Mouse (Mus musculus): ENCODE measurements around the gene Katnbl1. TPM values are rescaled to one million over a fixed set of nuclear protein-coding genes. Genes with fewer than 3 reads are reported as not detected.
"Not testable (repeated sequence)": the region's sequence is repeated elsewhere in the genome, so short reads cannot be mapped to it uniquely, and the experiment has no call there.

Gene Katnbl1
- polyA plus RNA-seq, 1 experiment from 2014 or later, result 42.2 TPM

GRCm38 (mm10) chr2:112428534-112428933, 49.5 kb downstream of the Katnbl1 start:
- 95% methylated on average over 3 of the region's 3 CpGs for WGBS
- H3K27me3 ChIP-seq (ENCODE audit: low read depth, poor library complexity, severe bottlenecking); H3K4me3 ChIP-seq; H3K4me1 ChIP-seq; DNase-seq (ENCODE audit: low spot score); H3K27ac ChIP-seq (replicated peaks); H3K36me3 ChIP-seq; H3K9me3 ChIP-seq (replicated peaks): not testable (repeated sequence)

DNA sequence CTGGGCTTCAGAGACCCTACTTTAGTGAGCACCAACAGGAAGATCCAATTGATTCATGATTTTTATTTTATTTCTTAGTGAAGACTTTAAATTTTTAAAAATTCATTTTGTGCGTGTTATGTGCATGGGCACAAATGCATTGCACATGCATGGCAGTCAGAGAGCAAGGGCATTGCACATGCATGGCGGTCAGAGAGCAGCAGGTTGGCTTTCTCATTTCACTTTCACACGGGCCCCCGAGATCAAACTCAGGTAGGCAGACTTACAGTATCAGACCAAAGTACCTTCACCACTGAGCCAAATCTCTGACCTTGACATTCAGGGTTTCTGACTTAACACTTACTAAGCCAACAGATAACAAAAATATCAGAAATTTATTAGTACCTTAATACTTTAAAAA, 50.7 kb downstream of the Katnbl1 start:
- 93% methylated on average over 4 of the region's 4 CpGs for WGBS
- H3K9me3 ChIP-seq (replicated peaks), result no peaks in the 10 kb centered on the region
- no peak for DNase-seq (ENCODE audit: low spot score)
- no peaks in the 10 kb centered on the region for H3K27me3 ChIP-seq (ENCODE audit: low read depth, poor library complexity, severe bottlenecking)
- no peaks in the 10 kb centered on the region for H3K36me3 ChIP-seq
- H3K4me3 ChIP-seq, result no peak overlapping the region
- H3K27ac ChIP-seq (replicated peaks), result no peak overlapping the region
- no peaks in the 10 kb centered on the region for H3K4me1 ChIP-seq

DNA sequence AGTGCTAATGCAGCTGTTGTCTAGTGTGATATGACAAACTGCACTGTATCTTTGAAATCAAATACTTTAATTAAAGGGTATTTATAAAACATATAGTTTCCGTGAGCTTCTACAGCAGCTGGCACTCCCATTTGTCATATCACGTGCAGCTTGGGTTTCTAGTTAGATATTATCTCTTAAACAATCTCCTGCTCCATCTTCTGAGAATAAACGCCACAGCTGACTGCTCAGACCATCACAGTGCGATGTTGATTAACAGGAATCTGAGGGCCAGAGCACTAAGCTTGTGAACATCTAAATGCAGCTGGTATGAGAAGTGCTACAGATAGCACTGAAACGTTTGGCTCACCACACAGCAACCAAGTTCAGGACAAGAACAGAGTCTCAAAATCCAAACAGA, 51.4 kb downstream of the Katnbl1 start:
- H3K27ac ChIP-seq (replicated peaks), result no peak overlapping the region
- WGBS, result 81% methylated on average over 5 of the region's 5 CpGs
- H3K4me1 ChIP-seq, result no peaks in the 10 kb centered on the region
- DNase-seq (ENCODE audit: low spot score), result no peak
- H3K36me3 ChIP-seq, result no peaks in the 10 kb centered on the region
- H3K27me3 ChIP-seq (ENCODE audit: low read depth, poor library complexity, severe bottlenecking), result no peaks in the 10 kb centered on the region
- H3K9me3 ChIP-seq (replicated peaks), result no peaks in the 10 kb centered on the region
- no peak overlapping the region for H3K4me3 ChIP-seq

GRCm38 (mm10) chr2:112432523-112432922, 53.5 kb downstream of the Katnbl1 start:
- WGBS, result 90% methylated on average over 2 of the region's 2 CpGs
- Histone ChIP-seq H3K9me3 (replicated peaks) (no peaks in the 10 kb centered on the region), H3K4me3 (no peak overlapping the region), H3K4me1 (no peaks in the 10 kb centered on the region), H3K27ac (replicated peaks) (no peak overlapping the region), H3K36me3 (no peaks in the 10 kb centered on the region), H3K27me3 (ENCODE audit: low read depth, poor library complexity, severe bottlenecking) (no peaks in the 10 kb centered on the region)
- DNase-seq (ENCODE audit: low spot score), result no peak

- no peaks in the 10 kb centered on the region for H3K36me3 ChIP-seq
- WGBS, result 70% methylated on average over 2 of the region's 2 CpGs
Measured at GRCm38 (mm10) chr2:112433359-112433758, 54.3 kb downstream of the Katnbl1 start.

DNA sequence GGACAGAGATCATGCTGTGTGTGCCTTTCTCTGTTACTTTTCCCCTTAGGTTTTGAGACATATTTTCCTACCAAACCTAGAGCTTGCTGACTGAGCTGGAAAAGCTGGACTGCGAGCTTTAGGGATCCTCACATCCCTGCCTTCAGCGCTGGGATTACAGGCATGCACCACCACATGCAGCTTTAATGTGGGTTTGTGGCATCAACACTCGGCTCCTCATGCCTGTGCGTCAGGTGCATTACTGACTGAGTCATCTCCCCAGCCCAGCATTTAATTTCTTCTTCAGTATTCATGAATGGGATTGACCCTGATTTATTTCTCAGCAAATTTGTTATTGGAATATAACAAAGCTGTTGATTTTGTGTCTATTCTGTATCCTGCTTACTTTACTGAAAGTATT, 57.3 kb downstream of the Katnbl1 start:
- H3K4me1 ChIP-seq, result no peaks in the 10 kb centered on the region
- H3K4me3 ChIP-seq, result no peak overlapping the region
- no peaks in the 10 kb centered on the region for H3K36me3 ChIP-seq
- no peaks in the 10 kb centered on the region for H3K9me3 ChIP-seq (replicated peaks)
- no peak for DNase-seq (ENCODE audit: low spot score)
- 79% methylated on average over 4 of the region's 4 CpGs for WGBS
- H3K27ac ChIP-seq (replicated peaks), result no peak overlapping the region
- H3K27me3 ChIP-seq (ENCODE audit: low read depth, poor library complexity, severe bottlenecking), result no peaks in the 10 kb centered on the region

More at GRCm38 (mm10) chr2:112433359-112433758, 54.3 kb downstream of the Katnbl1 start:
- Histone ChIP-seq H3K4me3 (no peak overlapping the region), H3K9me3 (replicated peaks) (no peaks in the 10 kb centered on the region), H3K27me3 (ENCODE audit: low read depth, poor library complexity, severe bottlenecking) (no peaks in the 10 kb centered on the region), H3K4me1 (no peaks in the 10 kb centered on the region), H3K27ac (replicated peaks) (no peak overlapping the region)
- DNase-seq (ENCODE audit: low spot score), result no peak

- 88% methylated on average over 2 of the region's 2 CpGs for WGBS
- no peak for DNase-seq (ENCODE audit: low spot score)
- H3K27me3 ChIP-seq (ENCODE audit: low read depth, poor library complexity, severe bottlenecking), result no peaks in the 10 kb centered on the region
- H3K36me3 ChIP-seq, result no peaks in the 10 kb centered on the region
- no peaks in the 10 kb centered on the region for H3K4me1 ChIP-seq
- H3K4me3 ChIP-seq, result no peak overlapping the region
- H3K27ac ChIP-seq (replicated peaks), result no peak overlapping the region
- no peaks in the 10 kb centered on the region for H3K9me3 ChIP-seq (replicated peaks)
Measured at GRCm38 (mm10) chr2:112437589-112437988, 58.6 kb downstream of the Katnbl1 start.

DNA sequence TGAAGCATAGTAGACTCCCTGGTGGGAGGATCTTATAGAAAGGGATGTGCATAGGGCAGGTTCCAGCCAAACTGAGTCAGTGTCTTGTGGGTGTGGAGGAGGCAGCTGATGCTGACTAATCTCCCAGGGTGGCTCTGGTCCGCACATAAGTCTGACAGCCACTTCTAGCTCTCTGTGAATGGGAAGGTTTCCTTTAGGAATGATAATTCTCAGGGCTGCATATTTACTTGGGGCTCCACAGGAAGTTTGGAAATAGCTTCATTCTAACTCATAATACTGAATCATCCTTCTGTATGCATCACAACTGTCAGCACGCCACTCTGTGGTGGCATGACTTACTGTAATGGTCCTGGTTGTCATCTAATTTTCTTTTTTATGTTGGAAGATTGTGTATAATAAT, 64.5 kb downstream of the Katnbl1 start:
- 66% methylated on average over 2 of the region's 2 CpGs for WGBS
- Histone ChIP-seq H3K27me3 (ENCODE audit: low read depth, poor library complexity, severe bottlenecking) (no peaks in the 10 kb centered on the region), H3K36me3 (no peaks in the 10 kb centered on the region), H3K27ac (replicated peaks) (no peak overlapping the region), H3K4me3 (no peak overlapping the region), H3K9me3 (replicated peaks) (no peaks in the 10 kb centered on the region), H3K4me1 (no peaks in the 10 kb centered on the region)
- DNase-seq (ENCODE audit: low spot score), result no peak

DNA sequence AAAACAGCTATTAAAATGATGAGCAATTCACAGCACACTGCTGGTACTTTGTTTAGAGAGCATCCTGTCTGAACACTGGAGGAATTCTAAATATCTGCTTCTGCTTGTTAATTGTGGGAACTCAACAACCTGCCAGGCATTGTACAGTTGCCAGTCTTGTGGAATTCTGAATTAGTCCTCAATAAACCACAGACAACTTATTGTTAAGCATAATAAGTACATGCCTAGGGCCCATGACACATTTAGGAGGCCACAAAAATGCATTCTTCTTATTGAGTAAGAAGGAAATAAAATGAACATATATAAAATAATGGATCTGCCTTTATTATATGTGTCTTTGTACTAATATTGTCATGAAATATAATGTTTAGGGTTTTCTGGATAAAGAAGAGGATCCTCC, 66.5 kb downstream of the Katnbl1 start:
- no peaks in the 10 kb centered on the region for H3K36me3 ChIP-seq
- H3K4me1 ChIP-seq, result no peaks in the 10 kb centered on the region
- DNase-seq (ENCODE audit: low spot score), result no peak
- no peak overlapping the region for H3K27ac ChIP-seq (replicated peaks)
- no peak overlapping the region for H3K4me3 ChIP-seq
- H3K27me3 ChIP-seq (ENCODE audit: low read depth, poor library complexity, severe bottlenecking), result no peaks in the 10 kb centered on the region
- no peaks in the 10 kb centered on the region for H3K9me3 ChIP-seq (replicated peaks)

DNA sequence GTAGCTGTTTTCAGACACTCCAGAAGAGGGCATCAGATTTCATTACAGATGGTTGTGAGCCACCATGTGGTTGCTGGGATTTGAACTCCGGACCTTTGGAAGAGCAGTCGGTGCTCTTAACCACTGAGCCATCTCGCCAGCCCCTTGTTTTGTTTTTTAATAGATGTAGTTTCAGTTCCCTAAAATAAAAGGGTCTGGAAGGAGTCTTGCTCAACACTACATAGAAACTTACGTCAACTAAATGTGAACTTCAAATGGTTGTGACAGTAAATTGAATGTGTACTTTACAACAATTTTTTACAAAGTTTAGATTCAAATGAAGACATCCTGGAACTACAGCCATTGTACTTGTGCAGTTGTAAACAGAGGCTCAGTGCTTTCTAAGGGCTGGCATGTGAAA, 69.0 kb downstream of the Katnbl1 start:
- H3K4me3 ChIP-seq; H3K36me3 ChIP-seq; H3K9me3 ChIP-seq (replicated peaks); H3K27ac ChIP-seq (replicated peaks); H3K27me3 ChIP-seq (ENCODE audit: low read depth, poor library complexity, severe bottlenecking); H3K4me1 ChIP-seq; DNase-seq (ENCODE audit: low spot score): not testable (repeated sequence)
- 80% methylated on average over 4 of the region's 4 CpGs for WGBS

- Histone ChIP-seq H3K27me3 (ENCODE audit: low read depth, poor library complexity, severe bottlenecking) (no peaks in the 10 kb centered on the region), H3K4me1 (no peaks in the 10 kb centered on the region), H3K9me3 (replicated peaks) (no peaks in the 10 kb centered on the region), H3K27ac (replicated peaks) (no peak overlapping the region), H3K4me3 (no peak overlapping the region), H3K36me3 (no peaks in the 10 kb centered on the region)
- DNase-seq (ENCODE audit: low spot score), result no peak
Measured at GRCm38 (mm10) chr2:112448510-112449059, 69.6 kb downstream of the Katnbl1 start.

- no peak overlapping the region for H3K27ac ChIP-seq (replicated peaks)
- H3K27me3 ChIP-seq (ENCODE audit: low read depth, poor library complexity, severe bottlenecking), result no peaks in the 10 kb centered on the region
- H3K9me3 ChIP-seq (replicated peaks), result no peaks in the 10 kb centered on the region
- WGBS, result 34% methylated on average over 4 of the region's 4 CpGs
- H3K4me1 ChIP-seq, result peaks cover 4% of the 10 kb centered on the region; the same call in 1 of the 2 replicates
- H3K36me3 ChIP-seq, result no peaks in the 10 kb centered on the region
- H3K4me3 ChIP-seq, result no peak overlapping the region
- no peak for DNase-seq (ENCODE audit: low spot score)
Measured at GRCm38 (mm10) chr2:112449597-112450296, 70.7 kb downstream of the Katnbl1 start.

DNA sequence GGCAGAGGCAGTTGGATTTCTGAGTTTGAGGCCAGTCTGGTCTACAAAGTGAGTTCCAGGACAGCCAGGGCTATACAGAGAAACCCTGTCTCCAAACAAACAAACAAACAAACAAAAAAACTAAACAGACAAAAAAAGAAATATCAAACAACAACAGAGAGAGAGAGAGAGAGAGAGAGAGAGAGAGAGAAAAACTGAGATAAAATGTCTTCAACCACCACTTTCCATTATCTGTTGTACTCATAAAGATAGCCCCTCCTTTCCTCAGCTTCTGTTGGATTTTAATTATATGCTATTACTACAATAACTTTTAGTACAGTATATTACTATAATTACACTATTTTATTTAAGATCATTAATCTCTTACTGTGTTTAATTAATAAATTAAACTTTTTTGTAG, 73.5 kb downstream of the Katnbl1 start:
- H3K27ac ChIP-seq (replicated peaks); H3K27me3 ChIP-seq (ENCODE audit: low read depth, poor library complexity, severe bottlenecking); H3K4me3 ChIP-seq; DNase-seq (ENCODE audit: low spot score); H3K9me3 ChIP-seq (replicated peaks); H3K36me3 ChIP-seq: not testable (repeated sequence)
- H3K4me1 ChIP-seq, result peaks cover 16% of the 10 kb centered on the region

Data from midbrain, embryonic 10.5 days (tissue).